Mouse (Mus musculus): ENCODE measurements at regions not wholly inside any gene's neighbourhood (a gene's known extent, or its start where the extent isn't known, plus 50 kb on each side); places are given as distances from the start of the nearest gene placed in this dataset.

- DNase-seq (ENCODE audit: low spot score): no peak
These were observed 67.3 kb downstream of the C1d start for GRCm38 (mm10) chr11:17324651-17325050.

- DNase-seq (ENCODE audit: low spot score): no peak
These were observed 68.6 kb downstream of the C1d start for GRCm38 (mm10) chr11:17325731-17326646.

- no peak for DNase-seq (ENCODE audit: low spot score)
These were observed 69.3 kb downstream of the C1d start for GRCm38 (mm10) chr11:17326695-17327094.

GRCm38 (mm10) chr11:17351476-17351875, 94.1 kb downstream of the C1d start:
- no peak for DNase-seq (ENCODE audit: low spot score)

GRCm38 (mm10) chr11:17352148-17353130, 95.1 kb downstream of the C1d start:
- DNase-seq (ENCODE audit: low spot score): no peak

- no peak for DNase-seq (ENCODE audit: low spot score)
These were observed 102.4 kb downstream of the C1d start for GRCm38 (mm10) chr11:17359698-17360254.

GRCm38 (mm10) chr11:17377859-17378258, 120.5 kb downstream of the C1d start:
- DNase-seq (ENCODE audit: low spot score): no peak

- no peak for DNase-seq (ENCODE audit: low spot score)
These were observed 129.4 kb downstream of the C1d start for GRCm38 (mm10) chr11:17386756-17387155.

GRCm38 (mm10) chr11:17393832-17394231, 136.5 kb downstream of the C1d start:
- no peak for DNase-seq (ENCODE audit: low spot score)

- DNase-seq (ENCODE audit: low spot score): peak; percentile 1
These were observed 157.2 kb downstream of the C1d start for GRCm38 (mm10) chr11:17414531-17414930.

GRCm38 (mm10) chr11:17415144-17415543, 157.8 kb downstream of the C1d start:
- DNase-seq (ENCODE audit: low spot score): no peak

- no peak for DNase-seq (ENCODE audit: low spot score)
These were observed 160.4 kb downstream of the C1d start for GRCm38 (mm10) chr11:17417656-17418289.

GRCm38 (mm10) chr11:17442133-17442532, 184.8 kb downstream of the C1d start:
- DNase-seq (ENCODE audit: low spot score): no peak

GRCm38 (mm10) chr11:17449289-17449688, 191.9 kb downstream of the C1d start:
- no peak for DNase-seq (ENCODE audit: low spot score)

GRCm38 (mm10) chr11:17450360-17451045, 193.1 kb downstream of the C1d start:
- no peak for DNase-seq (ENCODE audit: low spot score)

- no peak for DNase-seq (ENCODE audit: low spot score)
These were observed 194.1 kb downstream of the C1d start for GRCm38 (mm10) chr11:17451451-17451850.

- DNase-seq (ENCODE audit: low spot score): no peak
These were observed 196.2 kb downstream of the C1d start for GRCm38 (mm10) chr11:17453530-17453929.

GRCm38 (mm10) chr11:17458946-17459345, 201.6 kb downstream of the C1d start:
- DNase-seq (ENCODE audit: low spot score): no peak

GRCm38 (mm10) chr11:17460024-17460919, 202.9 kb downstream of the C1d start:
- peak; percentile 21 for DNase-seq (ENCODE audit: low spot score)

- peak; percentile 9 for DNase-seq (ENCODE audit: low spot score)
These were observed 203.5 kb downstream of the C1d start for GRCm38 (mm10) chr11:17460920-17461279.
